Mouse (Mus musculus) heart, adult 11 months (tissue): ENCODE measurements at regions not wholly inside any gene's neighbourhood (a gene's known extent, or its start where the extent isn't known, plus 50 kb on each side); places are given as distances from the start of the nearest gene placed in this dataset.

ENCODE experiments used
- DNase-seq: peaks from one replicate; pipeline ENCODE4 v3.0.0; 2022

GRCm38 (mm10) chr1:90353325-90353724 lies 149.5 kb downstream of the Ackr3 start:
- no peak for DNase-seq

- no peak for DNase-seq
Observed at GRCm38 (mm10) chr1:90356567-90356966, 152.8 kb downstream of the Ackr3 start.

GRCm38 (mm10) chr1:90357391-90357790 lies 153.6 kb downstream of the Ackr3 start:
- DNase-seq: no peak

- DNase-seq: peak; percentile 95
Observed at GRCm38 (mm10) chr1:90358971-90359370, 155.2 kb downstream of the Ackr3 start.

GRCm38 (mm10) chr1:90360065-90360464 lies 156.3 kb downstream of the Ackr3 start:
- DNase-seq: peak; percentile 92

- DNase-seq: peak; percentile 92
Observed at GRCm38 (mm10) chr1:90364444-90364843, 160.7 kb downstream of the Ackr3 start.

- DNase-seq: no peak
Observed at GRCm38 (mm10) chr1:90368581-90368980, 164.8 kb downstream of the Ackr3 start.

GRCm38 (mm10) chr1:90369287-90369686 lies 165.5 kb downstream of the Ackr3 start:
- DNase-seq: no peak

- DNase-seq: no peak
Observed at GRCm38 (mm10) chr1:90370766-90371165, 167.0 kb downstream of the Ackr3 start.

- DNase-seq: no peak
Observed at GRCm38 (mm10) chr1:90373001-90373400, 169.2 kb downstream of the Ackr3 start.

GRCm38 (mm10) chr1:90374517-90374916 lies 170.7 kb downstream of the Ackr3 start:
- no peak for DNase-seq

GRCm38 (mm10) chr1:90380034-90380705 lies 176.4 kb downstream of the Ackr3 start:
- no peak for DNase-seq

GRCm38 (mm10) chr1:90382941-90383470 lies 179.2 kb downstream of the Ackr3 start:
- DNase-seq: no peak

- DNase-seq: no peak
Observed at GRCm38 (mm10) chr1:90385024-90385423, 181.2 kb downstream of the Ackr3 start.

GRCm38 (mm10) chr1:90386792-90387191 lies 183.0 kb downstream of the Ackr3 start:
- no peak for DNase-seq

- no peak for DNase-seq
Observed at GRCm38 (mm10) chr1:90390422-90390821, 186.6 kb downstream of the Ackr3 start.

GRCm38 (mm10) chr1:90393861-90394260 lies 190.1 kb downstream of the Ackr3 start:
- no peak for DNase-seq

- no peak for DNase-seq
Observed at GRCm38 (mm10) chr1:90395331-90396016, 191.7 kb downstream of the Ackr3 start.

- no peak for DNase-seq
Observed at GRCm38 (mm10) chr1:90396660-90397059, 192.9 kb downstream of the Ackr3 start.

GRCm38 (mm10) chr1:90397355-90397754 lies 193.6 kb downstream of the Ackr3 start:
- no peak for DNase-seq

GRCm38 (mm10) chr1:90398396-90398975 lies 194.7 kb downstream of the Ackr3 start:
- DNase-seq: no peak

GRCm38 (mm10) chr1:90403057-90403456 lies 199.3 kb downstream of the Ackr3 start:
- no peak for DNase-seq

GRCm38 (mm10) chr1:90404717-90405487 lies 197.9 kb upstream of the Cops8 start:
- no peak for DNase-seq
